Mouse (Mus musculus): ENCODE data around the gene R3hdm1.

DNA sequence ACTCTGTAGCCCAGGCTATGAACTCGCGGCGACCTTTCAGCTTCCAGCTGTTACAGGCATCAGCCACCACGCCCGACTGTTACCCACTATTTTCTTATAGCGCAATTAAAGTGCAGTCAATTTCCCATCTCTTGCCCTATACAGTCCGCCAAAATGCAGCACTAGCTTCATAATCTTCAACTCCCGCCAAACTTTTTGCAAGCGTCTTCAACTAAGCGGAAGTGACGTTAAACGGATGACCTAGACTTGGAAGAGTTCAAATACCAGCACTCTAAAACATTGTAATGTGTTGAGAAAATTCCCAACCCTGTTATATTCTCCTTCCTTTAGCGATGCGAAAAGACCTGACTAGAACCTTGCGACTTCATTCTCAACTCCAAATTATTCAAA is 855 bp upstream of the R3hdm1 start:
- TF ChIP-seq POLR2A (IDR thresholded peaks at IDR 0.05; ENCODE audit: borderline replicate concordance, low read depth, low read length) (no peak), CTCF (IDR thresholded peaks at IDR 0.05; ENCODE audit: low read depth, low read length) (no peak)

Data from bone marrow macrophage, adult 2 months (primary cell).